Mouse (Mus musculus) lung, postnatal 36 days (tissue): ENCODE measurements around the gene Msx1.

Experiments
- DNase-seq: peaks from one replicate; pipeline ENCODE4 v3.0.0; 2022; ENCODE audit warnings: mixed read lengths

Msx1 gene

GRCm38 (mm10) chr5:37784847-37785391 is 39.5 kb downstream of the Msx1 start:
- no peak for DNase-seq

- DNase-seq, result no peak
These were observed 41.1 kb downstream of the Msx1 start for GRCm38 (mm10) chr5:37783306-37783705.

GRCm38 (mm10) chr5:37775681-37776080 is 48.7 kb downstream of the Msx1 start:
- no peak for DNase-seq

- DNase-seq, result no peak
These were observed 50.4 kb downstream of the Msx1 start for GRCm38 (mm10) chr5:37774011-37774410.

DNA sequence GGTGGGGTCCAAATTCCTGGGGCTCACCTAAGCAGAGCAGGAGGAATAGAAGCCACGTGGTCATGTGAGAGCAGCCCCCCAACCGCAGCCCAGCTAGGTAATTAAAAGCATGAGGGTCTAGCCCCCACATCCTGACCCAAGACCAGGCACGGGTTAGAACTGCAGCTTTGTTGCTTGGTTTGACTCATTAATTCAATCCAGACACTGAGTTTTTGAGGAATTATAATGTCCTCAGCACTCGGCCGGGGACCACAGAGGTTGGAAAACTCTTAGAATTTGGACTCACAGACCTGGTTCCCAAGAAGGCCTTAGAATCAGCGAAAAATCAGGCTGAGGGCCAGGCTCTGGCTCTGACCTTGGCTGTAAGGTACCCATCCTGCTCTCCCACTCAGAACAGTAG is 53.5 kb downstream of the Msx1 start:
- DNase-seq, result no peak
